Mouse (Mus musculus) adrenal gland, adult 2 months (tissue): ENCODE measurements at regions not wholly inside any gene's neighbourhood (a gene's known extent, or its start where the extent isn't known, plus 50 kb on each side); places are given as distances from the start of the nearest gene placed in this dataset.

ENCODE experiments used
- DNase-seq: peaks from one replicate; pipeline ENCODE4 v3.0.0; 2021

DNA sequence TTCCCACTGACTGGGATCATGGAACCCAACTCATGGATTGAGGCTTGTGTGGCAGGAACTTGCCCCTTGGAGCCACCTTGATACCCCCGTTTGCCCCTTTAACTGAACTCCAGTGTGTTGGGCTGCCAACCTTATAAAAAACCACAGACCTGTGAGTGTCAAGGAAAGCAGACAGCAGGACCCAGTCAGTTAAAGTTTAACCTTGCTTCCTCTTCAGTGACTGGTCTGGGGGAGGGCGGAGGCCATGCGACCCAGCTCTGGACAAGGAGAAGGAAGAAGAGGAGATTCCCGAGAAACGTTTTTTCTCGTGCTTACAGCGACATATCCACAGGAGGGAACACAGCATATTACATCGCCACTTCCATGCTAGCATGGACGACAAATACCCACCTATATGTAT, 281.9 kb upstream of the Zfp64 start:
- DNase-seq = no peak

DNA sequence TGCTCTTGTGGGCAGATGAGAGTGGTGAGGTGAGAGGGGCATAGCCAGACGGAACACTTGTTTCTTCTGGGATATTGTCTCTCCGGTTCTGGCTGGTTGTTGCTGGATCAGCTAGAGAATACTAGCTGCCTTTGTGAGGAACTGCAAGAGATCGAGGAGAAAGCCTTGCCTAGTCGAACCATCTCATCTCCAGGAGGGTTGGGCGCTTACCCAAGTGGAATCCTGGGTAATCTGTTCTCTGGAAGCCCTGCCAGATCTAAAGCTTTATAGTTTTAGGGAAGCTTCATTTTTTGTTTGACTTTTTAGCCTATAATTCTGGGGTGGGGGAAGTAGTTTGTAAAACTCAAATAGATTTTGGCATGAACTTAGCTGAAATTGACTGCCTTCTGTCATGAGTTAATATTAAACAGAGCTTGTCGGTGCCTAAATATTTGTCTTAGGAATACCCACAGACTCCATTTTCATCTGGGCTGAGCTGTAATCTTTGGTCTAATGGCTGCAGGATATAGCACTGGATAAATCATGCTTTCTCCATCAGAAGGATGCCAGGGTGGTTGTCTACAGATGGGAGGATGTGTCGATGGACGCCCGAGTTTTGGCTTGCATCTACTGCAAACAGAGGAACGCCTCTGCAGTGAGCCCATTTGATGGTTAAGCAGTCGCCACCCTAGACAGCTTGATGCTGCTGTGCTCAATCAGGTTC, 279.1 kb upstream of the Zfp64 start:
- DNase-seq = no peak

DNA sequence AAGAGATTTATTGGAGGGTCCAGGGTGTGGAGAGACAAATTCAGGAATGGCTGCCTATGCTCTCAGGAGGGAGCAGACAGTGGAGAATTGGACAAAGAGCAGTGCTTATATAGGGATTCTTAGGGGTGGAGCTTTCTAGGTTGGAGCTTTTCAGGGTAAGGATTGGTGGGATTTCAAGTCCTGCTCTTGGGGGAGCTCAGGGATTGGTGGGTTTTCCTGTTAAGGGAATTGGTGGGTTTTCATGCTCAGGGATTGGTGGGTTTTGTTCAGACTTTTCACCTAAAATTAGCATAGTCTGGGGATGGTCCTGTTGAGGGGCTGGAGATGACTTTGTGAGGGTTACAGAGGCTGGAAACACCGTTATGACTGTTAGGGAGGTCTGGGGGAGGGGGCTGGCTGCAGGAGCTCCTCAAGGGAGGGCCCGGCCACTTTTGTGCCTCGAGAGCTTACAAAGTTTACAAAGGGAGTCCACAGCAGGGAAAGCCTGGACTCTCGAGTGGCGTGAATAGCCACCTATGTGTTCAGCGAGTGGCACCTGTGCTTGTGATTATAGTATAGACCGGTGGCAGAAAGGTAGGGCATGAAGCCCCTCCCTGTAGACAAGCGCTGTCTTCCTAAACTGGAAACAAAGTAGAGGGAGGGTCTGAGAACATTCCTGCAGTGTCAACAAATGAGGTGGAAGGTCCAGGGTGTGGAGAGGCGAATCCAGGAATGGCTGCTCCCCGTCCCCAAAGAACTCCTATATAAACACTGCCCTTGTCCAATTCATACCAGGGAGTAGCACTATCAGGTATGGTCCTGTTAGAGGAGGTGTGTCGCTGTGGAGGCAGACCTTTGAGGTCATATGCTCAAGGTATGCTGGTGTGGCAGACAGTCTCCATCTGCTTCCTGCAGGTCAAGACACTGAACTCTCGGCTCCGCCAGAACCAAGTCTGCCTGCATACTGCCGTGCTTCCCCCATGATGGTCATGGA, 278.1 kb upstream of the Zfp64 start:
- no peak for DNase-seq

DNA sequence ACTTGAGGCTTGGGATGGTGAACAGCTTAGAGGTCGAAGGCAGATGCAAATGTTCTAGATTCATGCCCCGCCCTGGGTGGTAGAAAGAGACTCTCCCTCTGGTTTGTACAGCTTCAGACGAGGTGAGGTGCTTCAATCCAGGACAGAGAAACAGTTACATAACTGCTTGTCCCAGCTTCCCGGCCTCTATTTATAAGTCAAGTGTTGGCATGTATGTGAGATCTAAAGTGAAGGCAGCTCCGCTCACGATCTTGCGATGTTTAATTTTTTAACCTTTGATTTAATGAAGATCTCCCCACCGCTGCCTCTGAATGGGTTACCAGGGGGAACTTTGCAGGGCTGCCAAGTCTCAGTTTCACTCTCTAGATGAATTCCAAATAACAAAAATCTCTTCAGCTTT, 266.9 kb upstream of the Zfp64 start:
- DNase-seq = no peak

DNA sequence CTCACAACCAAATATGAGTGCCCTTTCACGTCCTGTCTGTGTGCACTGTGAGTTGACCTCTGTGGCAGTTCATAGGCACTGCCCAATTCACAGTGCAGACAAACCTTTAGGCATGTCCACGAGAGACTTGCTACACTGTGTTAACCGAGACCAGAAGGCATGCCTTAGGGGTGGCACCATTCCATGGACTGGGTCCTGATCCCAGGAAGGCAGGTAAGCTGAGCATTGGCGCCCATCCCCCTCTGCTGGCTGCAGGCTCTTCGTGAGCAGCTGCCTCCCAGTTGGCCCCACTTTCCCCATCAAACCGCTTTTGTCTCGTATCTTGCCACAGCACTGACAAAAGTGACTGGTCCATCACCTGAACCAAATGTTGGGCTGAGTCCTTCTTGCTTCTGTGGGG, 265.8 kb upstream of the Zfp64 start:
- no peak for DNase-seq

DNA sequence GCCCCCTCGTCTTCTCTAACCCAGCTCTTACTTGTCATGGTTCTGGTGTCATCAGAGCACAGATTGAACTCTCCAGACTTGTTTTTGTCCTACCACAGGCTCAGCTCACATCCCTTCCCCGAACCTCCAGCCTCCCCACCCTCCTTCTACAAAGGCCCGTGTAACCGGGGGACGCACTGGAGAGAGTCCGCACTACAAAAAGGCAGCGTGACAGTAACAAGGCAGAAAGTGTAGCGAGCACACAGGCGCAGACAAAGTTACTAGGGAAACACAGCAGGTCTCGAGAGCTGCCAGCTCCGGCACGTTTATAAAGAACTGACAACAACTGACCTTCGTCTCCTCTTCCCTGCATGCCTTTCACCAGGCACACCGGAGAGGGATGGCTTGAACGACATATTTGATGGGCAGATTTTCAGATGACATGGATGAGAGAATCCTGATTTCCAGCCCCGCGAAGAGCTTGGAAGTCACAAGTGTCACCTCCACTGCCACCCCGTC, 260.2 kb upstream of the Zfp64 start:
- DNase-seq = no peak

DNA sequence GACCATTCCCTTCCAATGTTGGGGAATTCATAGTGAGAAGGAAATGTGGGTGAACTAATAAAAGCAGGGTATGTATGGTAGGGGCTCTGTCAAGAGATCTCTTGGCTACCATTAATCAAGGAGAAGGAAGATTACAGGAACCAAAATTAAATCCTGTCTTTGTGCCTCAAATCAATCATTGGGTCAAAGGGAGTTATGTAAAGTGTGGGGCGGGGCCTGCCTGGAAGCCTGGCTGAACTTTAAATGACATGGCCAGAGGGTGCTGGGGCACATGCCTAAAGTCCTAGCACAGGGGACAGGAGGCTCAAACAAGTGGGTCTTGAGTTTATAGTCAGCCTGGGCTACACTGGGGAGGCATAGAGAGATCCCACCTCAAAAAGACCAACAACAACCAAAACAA, 259.0 kb upstream of the Zfp64 start:
- DNase-seq = peak; percentile 4

DNA sequence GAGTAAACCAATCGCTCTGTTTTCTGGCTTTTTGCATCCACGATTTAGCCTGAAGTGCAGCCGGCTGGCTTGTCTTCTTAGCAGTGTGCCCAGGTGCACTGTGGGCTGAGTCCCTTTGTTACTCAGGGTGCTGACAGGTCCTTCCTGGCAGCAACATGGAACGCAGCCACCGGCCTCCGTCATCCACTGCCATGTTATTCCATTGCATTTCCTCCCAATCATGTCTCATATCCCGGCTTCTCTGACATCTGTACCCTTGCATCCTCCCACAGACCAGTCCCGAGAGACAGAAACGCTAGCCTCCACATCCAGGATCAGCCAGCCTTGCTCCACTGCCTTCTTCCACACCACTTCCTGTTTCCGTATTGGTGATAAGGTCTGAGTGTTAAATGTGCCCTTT, 257.9 kb upstream of the Zfp64 start:
- peak; percentile 47 for DNase-seq

DNA sequence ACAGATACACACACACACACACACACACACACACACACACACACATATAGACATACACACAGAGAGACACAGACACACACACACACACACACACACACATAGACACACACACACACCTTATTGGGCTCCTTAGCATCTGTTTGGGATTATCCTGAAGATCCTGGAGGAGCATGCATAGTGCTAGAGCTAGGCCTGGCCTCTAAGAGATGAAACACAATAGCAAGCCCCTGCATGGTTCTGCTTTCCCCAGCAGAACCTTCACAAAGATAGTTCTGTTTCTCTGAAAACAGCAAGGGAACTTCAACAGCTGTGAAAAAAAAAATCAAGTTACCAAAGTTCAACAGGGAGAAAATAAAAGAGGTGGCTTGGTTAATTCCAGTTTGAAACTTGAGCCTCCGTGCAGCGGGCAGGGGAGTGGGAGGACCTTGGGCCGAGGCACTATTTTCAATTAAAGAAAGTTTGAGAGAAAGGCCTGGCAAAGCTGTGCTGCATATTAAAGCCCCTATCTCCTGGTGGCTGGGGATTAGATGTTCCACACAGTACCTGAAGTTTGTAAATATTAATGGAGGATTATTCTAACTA, 257.4 kb upstream of the Zfp64 start:
- DNase-seq = no peak

DNA sequence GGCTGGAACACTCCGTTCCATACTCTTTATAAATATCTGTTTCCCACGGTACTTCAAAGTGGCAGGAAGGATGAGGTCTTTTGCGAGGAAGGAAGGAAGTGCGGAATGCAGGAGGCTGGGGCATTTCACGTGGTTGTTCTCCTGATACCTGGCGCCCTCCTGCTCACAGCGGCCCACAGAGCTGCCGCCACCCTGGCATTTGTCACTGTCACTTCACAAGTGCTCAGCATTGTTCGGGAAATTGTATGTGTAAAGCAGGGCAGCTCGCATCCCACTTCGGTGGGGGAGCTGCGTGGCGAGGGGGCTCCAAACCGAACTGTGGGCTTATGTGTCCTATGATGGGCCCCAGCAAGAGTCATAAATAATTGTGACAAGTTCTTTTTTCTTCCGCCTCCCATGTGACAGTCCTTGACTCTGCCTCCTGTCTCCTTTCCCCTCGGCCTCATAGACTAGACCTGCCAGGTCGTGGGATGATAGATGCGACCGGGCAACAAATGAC, 248.9 kb upstream of the Zfp64 start:
- peak; percentile 34 for DNase-seq

DNA sequence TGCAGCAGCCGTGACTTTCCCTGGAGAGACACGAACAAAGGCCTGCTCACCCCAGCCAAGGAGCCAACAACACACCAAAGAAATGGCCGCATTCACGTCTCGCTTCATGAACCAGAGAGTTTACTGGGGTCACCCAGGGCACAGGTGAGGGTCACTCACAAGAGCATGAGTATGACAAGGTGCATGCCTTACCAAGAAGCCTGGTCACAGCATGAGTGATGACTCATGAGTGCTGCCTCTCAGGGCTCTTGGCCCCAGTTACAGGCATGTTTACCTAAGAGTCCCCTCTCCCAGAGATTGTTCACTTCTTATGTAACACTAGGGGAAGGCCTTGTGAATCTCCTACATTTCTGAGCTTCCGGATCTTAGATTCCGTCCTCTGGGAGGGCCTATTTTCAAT, 236.6 kb upstream of the Zfp64 start:
- no peak for DNase-seq

DNA sequence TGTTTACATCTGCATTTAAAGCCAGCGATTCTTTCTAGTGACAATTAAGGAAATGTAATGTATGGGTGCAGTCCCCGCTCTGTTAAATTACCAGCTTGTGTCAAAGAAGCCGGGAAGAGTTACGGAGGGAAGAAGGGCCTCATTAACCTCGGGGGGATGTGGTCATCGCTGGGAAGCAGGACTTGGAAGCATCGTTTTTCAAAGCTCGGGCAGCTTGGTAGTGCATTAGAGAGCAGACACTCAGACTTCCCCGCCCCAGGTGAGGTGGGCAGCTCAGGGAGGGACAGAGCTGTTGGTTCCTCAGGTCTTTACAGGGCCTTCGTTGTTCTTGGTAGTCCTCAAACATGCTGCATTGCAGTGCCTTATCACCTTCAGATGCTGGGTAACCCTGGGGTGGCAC, 236.1 kb upstream of the Zfp64 start:
- DNase-seq = no peak

DNA sequence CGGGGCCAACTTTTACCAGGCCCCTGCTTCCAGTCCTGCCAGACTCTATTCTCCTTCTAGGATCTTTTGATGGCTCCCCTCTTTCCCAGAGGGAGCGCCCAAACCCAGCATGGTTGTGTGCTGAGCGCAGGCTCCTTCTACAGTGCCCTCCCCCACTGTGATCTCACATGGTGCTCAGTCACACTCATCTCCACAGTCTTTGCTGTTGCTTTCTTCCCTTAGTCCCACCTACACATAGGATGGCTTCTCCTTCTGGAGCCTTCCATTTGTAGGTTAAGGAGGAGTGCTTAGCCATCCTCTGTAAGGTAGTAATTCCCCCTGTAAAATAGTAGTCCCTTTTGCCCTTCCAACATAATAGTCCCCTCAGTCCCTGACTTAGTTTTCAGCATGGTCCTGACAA, 222.2 kb upstream of the Zfp64 start:
- no peak for DNase-seq

DNA sequence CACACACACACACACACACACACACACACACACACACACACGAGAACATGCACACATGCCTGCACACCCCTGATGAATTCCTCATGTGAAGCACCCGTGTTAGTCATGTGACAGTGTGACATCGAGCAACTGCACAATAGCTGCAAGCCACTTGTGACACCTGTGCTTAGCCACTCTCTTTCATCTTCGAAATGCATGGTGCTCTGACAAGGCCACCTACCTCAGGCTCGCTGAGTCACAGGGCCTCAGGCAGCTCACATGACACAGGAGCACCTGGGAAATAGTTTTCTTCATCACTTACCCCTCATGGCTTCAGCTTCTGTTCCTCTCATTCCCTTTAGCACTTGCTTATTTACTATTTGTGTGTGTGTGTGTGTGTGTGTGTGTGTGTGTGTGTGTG, 213.4 kb upstream of the Zfp64 start:
- no peak for DNase-seq

DNA sequence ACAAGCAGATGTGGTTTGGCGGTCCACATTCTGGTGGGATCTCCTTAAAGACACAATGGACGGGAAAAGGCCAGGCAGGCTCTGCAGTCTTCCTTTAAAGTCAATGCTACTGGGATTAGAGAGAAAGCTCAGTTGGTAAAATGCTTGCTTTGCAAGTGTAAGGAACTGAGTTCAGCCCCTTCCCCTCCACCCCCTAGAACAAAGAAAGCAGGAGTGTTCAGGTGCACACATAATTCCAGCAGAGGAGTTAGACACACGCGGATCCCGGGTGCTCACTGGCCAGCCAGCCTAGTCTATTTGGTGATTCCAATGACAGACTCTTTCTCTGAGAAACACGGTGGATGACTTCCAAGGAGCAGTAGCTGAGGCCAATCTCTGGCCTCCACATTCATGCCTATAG, 213.0 kb upstream of the Zfp64 start:
- no peak for DNase-seq

DNA sequence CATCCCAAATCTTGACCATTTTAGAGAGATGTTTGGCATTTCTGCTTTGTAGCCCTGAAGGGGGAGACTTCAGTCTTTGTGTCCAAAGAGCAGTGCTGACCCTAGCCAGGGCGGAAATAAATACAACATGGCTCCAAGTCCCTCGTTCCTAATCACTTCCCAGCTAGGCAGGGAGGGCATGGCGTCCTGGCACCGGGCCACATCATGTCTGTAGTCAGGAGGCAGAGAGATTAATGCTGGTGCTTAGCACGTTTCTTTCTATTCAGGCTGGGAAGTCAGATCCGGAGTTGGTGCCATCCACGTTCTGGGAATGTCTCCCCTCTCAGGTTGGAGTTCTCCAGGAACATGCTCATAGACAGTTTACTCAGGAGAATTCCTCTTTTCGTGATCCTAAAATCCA, 206.3 kb upstream of the Zfp64 start:
- no peak for DNase-seq

DNA sequence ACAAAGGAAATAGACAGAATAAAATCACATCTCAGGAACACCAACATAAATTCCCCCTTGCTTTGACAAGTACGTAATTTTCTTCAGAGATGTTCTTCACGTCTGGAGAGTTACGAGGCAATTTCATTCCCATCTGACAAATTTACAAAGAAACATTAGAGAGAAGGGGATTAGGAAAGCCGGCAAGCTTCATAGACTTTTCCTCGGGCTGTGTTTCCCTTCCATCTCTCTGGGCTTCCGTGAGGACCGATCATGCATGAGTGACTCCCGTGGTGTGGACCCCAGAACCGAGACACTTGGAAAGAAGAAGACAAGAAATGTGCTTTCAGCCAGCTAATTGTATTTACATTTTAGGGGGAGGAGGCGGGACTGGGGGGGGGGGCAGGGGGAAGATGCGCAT, 203.4 kb upstream of the Zfp64 start:
- no peak for DNase-seq

DNA sequence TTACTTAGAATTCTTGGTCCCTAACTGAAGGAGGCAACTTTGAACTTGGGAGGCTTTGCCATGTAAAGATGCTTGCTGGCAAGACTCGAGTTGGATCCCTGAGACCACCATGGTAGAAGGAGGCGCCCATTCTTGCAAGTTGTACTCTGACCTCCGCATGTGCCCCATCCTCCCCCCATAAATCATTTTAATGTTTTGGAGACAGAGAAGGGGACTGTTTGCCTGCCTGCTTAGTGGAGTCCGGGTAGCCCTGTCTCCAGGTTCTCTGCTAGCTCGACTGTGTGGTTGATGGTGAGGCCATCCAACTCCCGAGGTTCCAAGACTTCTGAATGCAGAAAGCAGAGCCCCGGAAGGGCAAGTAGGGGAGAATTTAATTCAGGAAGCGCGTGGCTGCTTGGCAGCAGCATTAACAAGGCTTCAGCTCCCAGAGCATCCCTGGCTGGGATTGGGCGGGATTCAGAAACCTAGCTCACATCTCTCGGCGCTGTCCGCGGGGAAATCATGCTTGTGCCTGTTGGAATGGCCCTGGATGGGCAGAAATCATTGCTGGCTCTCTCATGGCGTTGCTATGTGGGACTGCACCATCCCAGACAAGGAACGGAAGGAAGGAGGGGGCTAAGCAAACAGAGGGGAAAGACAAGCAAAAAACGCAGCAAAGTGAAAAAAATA, 202.8 kb upstream of the Zfp64 start:
- DNase-seq = no peak

DNA sequence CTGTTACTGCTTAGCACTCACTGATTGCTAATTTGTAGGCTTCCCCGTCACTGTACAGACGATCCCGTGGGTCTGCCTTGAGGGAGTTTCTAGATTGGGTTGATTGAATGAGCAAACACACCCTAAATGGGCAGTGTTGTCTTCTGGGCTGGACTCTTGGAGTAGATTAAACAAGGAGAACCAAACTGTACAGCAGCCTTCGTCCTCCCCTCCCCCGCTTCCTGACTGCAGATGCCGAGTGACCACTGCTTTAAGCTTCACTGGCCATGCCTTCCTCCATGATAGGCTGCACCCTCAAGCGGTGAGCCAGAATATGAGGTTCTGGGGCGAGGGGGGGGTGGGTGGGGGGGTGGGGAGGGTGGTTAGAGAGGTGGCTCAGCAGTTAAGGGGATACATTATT, 201.5 kb upstream of the Zfp64 start:
- DNase-seq = no peak

DNA sequence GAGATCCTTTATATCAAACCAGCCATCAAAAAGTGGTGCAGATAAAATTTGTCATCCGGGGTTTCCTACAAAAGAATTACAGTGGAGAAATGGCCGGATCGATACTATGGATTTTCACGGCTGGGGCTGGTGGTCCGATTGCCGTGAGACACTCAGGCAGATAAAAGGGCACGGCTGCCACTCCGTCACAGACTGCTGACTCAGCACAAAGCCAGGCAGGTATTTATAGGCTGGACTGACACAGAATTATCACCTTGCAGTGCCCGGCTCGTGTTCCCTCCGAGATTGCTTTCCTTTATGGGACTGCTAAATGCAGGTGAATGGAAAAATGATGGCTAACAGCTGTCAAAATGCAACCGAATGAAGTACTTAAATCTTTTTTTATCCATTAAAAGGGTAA, 199.5 kb upstream of the Zfp64 start:
- DNase-seq = no peak

DNA sequence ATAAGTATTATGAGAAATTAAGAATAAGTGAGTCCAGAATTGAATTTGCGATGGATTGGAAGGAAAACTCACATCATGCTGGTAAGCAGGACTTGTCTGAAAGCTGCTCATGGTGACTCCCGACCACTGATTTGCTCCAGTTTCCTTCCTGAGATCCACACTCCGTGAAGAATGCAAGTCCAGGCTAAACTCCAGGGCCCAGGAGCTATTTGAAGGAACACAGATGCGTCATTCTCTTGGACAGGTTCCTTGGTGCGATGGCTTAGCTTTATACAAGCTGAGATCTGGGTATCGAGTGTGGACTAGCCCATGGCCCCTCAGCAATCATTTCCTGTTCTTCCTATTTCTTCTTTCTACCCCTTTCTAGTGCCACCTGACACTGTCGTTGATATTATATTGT, 192.3 kb upstream of the Zfp64 start:
- no peak for DNase-seq

DNA sequence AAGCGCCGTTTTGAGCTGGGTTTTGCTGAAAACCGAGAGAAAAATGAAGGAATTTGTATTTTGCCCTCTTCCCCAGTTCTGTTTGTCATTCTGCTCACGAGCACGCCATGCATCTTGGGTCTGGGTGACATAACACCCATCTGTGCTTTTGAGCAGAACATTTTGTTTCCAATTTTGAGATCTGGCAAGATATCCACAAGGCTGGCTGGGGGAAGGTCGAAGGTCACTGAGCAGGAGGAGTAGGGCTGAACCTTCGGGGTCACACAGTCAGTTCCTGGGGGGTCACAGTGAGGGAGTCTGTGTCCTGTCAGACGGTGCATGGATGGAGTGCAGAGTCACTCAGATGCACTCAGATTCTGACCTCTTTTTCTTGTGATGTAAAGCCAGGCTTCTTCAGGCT, 186.8 kb upstream of the Zfp64 start:
- no peak for DNase-seq
